Mouse (Mus musculus) embryonic facial prominence, embryonic 11.5 days (tissue): ENCODE data around the gene Erc2. TPM values are rescaled to one million over a fixed set of nuclear protein-coding genes. Genes with fewer than 3 reads are reported as not detected.

Experiments
- ATAC-seq: fragments of 200-750 bp; cut with Nextera tagmentation; replicated peaks from 2 replicates; pipeline ENCODE4 v1.8.0; 2017; ENCODE audit warnings: low read depth; ENCODE audit not compliant: insufficient number of reproducible peaks, low FRiP score, low TSS enrichment
- DNase-seq: peaks from one replicate; pipeline ENCODE4 v3.0.0-alpha.2; 2015; ENCODE audit warnings: low spot score
- H3K27ac ChIP-seq: fragments of 300-500 bp; sonication (generic); replicated peaks from 2 replicates; pipeline ENCODE4 v1.5.1; 2014; ENCODE audit warnings: mild to moderate bottlenecking, low read depth, low read length, control low read depth
- H3K27me3 ChIP-seq: fragments of 300-500 bp; sonication (generic); 2 replicates; pipeline ENCODE4 v1.6.1; 2014; ENCODE audit warnings: mild to moderate bottlenecking, low read length, moderate library complexity, mixed read lengths; ENCODE audit not compliant: control insufficient read depth, insufficient read depth
- H3K36me3 ChIP-seq: fragments of 300-500 bp; sonication (generic); replicated peaks from 2 replicates; pipeline ENCODE4 v1.6.1; 2014; ENCODE audit warnings: low read depth, mild to moderate bottlenecking, low read length, moderate library complexity, mixed read lengths; ENCODE audit not compliant: control insufficient read depth, insufficient read depth
- H3K4me1 ChIP-seq: fragments of 300-500 bp; sonication (generic); 2 replicates; pipeline ENCODE4 v1.6.1; 2014; ENCODE audit warnings: low read length, mixed read lengths; ENCODE audit not compliant: control insufficient read depth, insufficient read depth
- H3K4me2 ChIP-seq: fragments of 300-500 bp; sonication (generic); 2 replicates; pipeline ENCODE4 v1.6.1; 2014; ENCODE audit warnings: low read depth, mild to moderate bottlenecking, control low read depth, low read length, moderate library complexity
- H3K4me3 ChIP-seq: fragments of 300-500 bp; sonication (generic); 2 replicates; pipeline ENCODE4 v1.5.1; 2014; ENCODE audit warnings: low read depth, low read length, control low read depth
- H3K9ac ChIP-seq: fragments of 300-500 bp; sonication (generic); replicated peaks from 2 replicates; pipeline ENCODE4 v1.6.1; 2014; ENCODE audit warnings: mild to moderate bottlenecking, control low read depth, low read length
- H3K9me3 ChIP-seq: fragments of 300-500 bp; sonication (generic); replicated peaks from 2 replicates; pipeline ENCODE4 v1.6.1; 2016; ENCODE audit warnings: mild to moderate bottlenecking, low read length, inconsistent platforms, mixed read lengths; ENCODE audit not compliant: control insufficient read depth
- WGBS: fragments of 180-500 bp; shearing (Covaris S2); extraction: QIAGEN DNeasy Blood & Tissue Kit; methylation state at CpG from one replicate; pipeline ENCODE4 v1.1.7; 2014; 5-methylcytosine and 5-hydroxymethylcytosine counted together
- polyA plus RNA-seq: library from polyadenylated mRNA; unstranded; fragments of >200 nt; fragmentation: Nextera tagmentation; extraction: Ambion mirVana; gene quantifications from 2 replicates; pipeline ENCODE4 v1.2.1, GENCODE M21; 2014

Gene Erc2
- polyA plus RNA-seq, 1 experiment from 2014 or later = 5.2 TPM

DNA sequence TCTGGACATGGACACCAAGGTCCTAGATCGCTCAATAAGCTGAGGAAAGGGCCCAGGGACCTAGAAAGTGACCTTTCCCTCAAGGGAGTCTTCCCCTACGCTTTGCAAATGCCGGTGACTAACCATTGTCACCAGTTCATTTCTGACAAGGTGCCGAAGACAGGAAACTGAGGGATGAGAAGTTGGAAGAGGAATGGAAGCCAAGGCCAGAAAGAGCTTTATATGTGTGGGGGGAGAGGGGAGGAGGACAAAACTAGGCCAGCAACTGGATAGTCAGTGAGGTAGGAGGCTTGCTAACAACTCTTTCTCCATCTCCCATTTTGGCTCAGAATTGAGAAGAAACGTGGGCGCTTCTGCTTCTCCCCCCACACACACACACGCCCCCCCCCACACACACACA lies 791.3 kb downstream of the Erc2 start:
- Histone ChIP-seq H3K9me3 (no peaks in the 10 kb centered on the region), H3K36me3 (no peaks in the 10 kb centered on the region), H3K4me1 (peaks cover 4% of the 10 kb centered on the region), H3K27me3 (no peaks in the 10 kb centered on the region), H3K27ac (no peak overlapping the region), H3K9ac (no peak overlapping the region), H3K4me2 (no peak overlapping the region), H3K4me3 (no peak overlapping the region)
- DNase-seq = no peak
- WGBS = 77% methylated on average over 7 of the region's 7 CpGs
- no peak for ATAC-seq

DNA sequence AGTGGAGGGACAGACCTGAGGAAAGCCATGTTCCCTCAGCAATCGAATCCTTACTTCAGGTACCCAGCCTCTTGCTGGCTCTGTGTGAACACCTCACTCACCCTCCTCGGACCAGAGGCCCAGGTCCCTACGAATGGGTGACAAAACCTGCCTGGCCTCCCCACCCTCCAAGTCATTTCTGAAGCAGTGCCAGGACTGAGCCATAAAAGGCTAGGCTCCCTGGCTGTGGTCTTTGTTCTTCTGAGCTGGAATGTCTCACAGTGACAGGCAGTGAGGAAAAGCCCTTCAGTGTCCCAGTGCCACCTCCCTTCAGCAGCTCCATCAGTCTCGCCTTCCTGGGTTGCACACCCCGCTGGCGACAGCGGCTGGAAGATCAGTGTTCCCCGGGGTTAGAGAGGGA lies 794.8 kb downstream of the Erc2 start:
- no peak for ATAC-seq

DNA sequence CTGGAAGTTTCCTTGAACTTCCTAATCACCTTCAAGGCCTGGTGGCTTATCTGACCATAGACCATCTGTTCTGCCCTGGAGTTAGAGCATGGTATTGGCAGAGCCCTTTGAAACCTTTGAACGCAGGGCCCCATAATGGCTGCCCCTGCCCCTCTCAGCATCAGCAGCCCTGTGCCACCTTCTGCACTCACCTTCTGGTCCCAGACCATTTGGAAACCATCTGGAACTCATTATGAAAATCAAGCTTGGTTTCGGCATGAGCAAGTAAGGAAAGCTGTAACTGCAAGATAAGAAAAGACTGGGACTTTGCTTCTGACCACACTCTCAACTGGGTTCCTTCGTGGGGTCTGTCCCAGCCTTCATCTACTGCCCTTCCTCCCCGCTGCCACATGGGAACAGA lies 796.3 kb downstream of the Erc2 start:
- no peaks in the 10 kb centered on the region for H3K36me3 ChIP-seq
- peak; percentile 63 for DNase-seq
- no peak overlapping the region for H3K4me3 ChIP-seq
- H3K27ac ChIP-seq = no peak overlapping the region
- no peak overlapping the region for H3K9ac ChIP-seq
- H3K4me2 ChIP-seq = no peak overlapping the region
- H3K4me1 ChIP-seq = peaks cover 4% of the 10 kb centered on the region
- no peaks in the 10 kb centered on the region for H3K9me3 ChIP-seq
- no peaks in the 10 kb centered on the region for H3K27me3 ChIP-seq
- ATAC-seq = no peak
- WGBS = 43% methylated on average over 4 of the region's 4 CpGs

More for the DNA sequence above, 794.8 kb downstream of the Erc2 start:
- H3K36me3 ChIP-seq = no peaks in the 10 kb centered on the region
- H3K4me1 ChIP-seq = peaks cover 4% of the 10 kb centered on the region
- no peak overlapping the region for H3K9ac ChIP-seq
- peak; percentile 21 for DNase-seq
- 31% methylated on average over 8 of the region's 8 CpGs for WGBS
- no peaks in the 10 kb centered on the region for H3K27me3 ChIP-seq
- H3K4me3 ChIP-seq = no peak overlapping the region
- no peaks in the 10 kb centered on the region for H3K9me3 ChIP-seq
- no peak overlapping the region for H3K4me2 ChIP-seq
- no peak overlapping the region for H3K27ac ChIP-seq

DNA sequence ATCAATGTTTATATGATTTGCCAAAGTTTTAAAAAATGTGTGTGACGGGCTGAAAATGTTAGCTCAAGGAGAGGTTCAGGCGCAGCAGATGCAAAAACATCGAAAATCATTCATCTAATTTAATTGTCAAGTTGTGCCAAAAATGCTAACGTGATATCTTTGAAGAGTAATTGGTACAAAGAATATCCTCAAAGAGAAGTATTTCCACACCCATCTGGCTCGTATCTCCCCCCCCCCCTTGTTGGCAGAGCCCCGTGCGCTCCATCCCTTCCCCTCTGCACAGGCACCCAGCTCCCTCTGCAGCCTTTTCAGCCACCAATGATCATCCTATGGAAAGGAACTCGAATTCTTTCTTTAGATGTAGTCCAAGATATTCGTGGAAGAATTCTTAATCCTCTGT lies 797.0 kb downstream of the Erc2 start:
- H3K27me3 ChIP-seq = no peaks in the 10 kb centered on the region
- H3K4me2 ChIP-seq = no peak overlapping the region
- ATAC-seq (no peak), DNase-seq (no peak)
- no peak overlapping the region for H3K27ac ChIP-seq
- H3K4me1 ChIP-seq = peaks cover 4% of the 10 kb centered on the region
- no peaks in the 10 kb centered on the region for H3K36me3 ChIP-seq
- 59% methylated on average over 9 of the region's 9 CpGs for WGBS
- no peak overlapping the region for H3K9ac ChIP-seq
- no peak overlapping the region for H3K4me3 ChIP-seq
- H3K9me3 ChIP-seq = no peaks in the 10 kb centered on the region

DNA sequence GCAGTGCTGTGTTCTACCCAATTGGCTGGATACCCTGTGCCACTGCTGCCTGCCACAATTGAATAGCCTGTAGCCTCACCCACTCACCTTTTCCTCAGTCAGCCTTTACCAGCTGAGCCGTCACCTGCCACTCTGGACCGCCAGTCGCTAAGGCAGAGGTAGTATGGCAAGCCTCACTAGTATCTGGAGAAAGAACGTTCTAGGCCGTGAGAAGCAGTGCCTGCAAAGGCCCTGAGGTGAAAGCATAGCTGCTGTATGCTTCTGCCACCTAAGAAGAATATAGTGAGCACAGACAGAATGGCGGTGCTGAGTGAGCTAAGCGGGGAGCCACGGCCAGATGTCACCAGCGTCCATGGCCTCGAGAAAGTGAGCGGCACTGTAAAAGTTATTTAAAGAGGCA lies 798.4 kb downstream of the Erc2 start:
- no peak overlapping the region for H3K4me2 ChIP-seq
- ATAC-seq (no peak), DNase-seq (no peak)
- no peak overlapping the region for H3K4me3 ChIP-seq
- no peaks in the 10 kb centered on the region for H3K27me3 ChIP-seq
- H3K9ac ChIP-seq = no peak overlapping the region
- H3K27ac ChIP-seq = no peak overlapping the region
- no peaks in the 10 kb centered on the region for H3K9me3 ChIP-seq
- no peaks in the 10 kb centered on the region for H3K36me3 ChIP-seq
- peaks cover 4% of the 10 kb centered on the region for H3K4me1 ChIP-seq
- 91% methylated on average over 11 of the region's 11 CpGs for WGBS

DNA sequence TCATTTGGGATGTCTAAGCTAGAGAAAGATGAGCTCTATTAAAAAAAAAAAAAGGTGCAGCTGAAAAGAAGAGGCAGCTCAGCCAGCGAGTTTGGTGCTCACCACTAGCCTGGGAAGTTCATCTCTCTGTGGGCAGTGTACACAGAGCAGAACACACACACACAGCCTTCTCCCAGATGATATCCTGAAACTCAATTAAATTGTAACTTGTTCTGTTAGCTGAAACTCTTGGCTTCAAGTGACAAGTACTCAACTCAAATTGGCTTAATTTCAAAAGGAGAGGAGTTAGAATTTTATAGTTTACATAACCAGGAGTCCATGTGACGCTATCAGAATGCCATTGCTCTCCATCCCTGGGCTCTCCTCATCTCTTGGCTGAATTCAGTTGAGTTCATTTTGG lies 804.4 kb downstream of the Erc2 start:
- 75% methylated on average over 2 of the region's 2 CpGs for WGBS
- Histone ChIP-seq H3K36me3 (no peaks in the 10 kb centered on the region), H3K27me3 (no peaks in the 10 kb centered on the region), H3K4me1 (no peaks in the 10 kb centered on the region), H3K4me2 (no peak overlapping the region), H3K27ac (no peak overlapping the region), H3K4me3 (no peak overlapping the region), H3K9ac (no peak overlapping the region), H3K9me3 (no peaks in the 10 kb centered on the region)
- ATAC-seq = no peak
- DNase-seq = no peak

DNA sequence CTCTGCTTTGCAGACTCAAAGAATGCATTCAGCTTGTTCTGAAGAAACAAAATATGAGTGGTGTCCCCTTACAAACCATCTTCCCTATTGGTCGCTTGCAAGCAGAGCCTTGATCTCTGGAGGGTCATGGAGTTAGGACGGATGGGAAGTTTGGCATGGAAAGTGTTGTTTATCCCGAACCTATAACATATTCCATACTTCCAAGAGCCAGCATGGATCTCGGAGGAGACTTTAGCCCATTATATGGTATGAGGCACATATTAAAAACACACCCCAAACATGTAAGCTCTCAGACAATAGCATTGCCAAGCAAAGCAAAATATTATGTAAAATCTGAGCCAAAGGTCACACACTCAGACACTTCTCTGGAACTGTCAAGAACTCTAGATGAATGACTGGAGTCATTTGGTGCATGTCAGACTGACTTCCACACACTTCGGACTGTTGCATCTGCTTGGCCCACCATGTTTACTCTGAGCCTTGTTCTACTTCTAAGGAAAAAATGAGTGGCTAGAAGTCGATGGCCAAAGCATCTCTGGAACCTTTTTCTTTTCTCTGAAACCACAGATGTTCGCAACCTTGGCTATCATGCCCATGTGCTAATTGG lies 809.6 kb downstream of the Erc2 start:
- Histone ChIP-seq H3K4me1 (no peaks in the 10 kb centered on the region), H3K4me2 (no peak overlapping the region), H3K27me3 (no peaks in the 10 kb centered on the region), H3K9ac (no peak overlapping the region), H3K4me3 (no peak overlapping the region), H3K9me3 (no peaks in the 10 kb centered on the region), H3K27ac (no peak overlapping the region), H3K36me3 (no peaks in the 10 kb centered on the region)
- 73% methylated on average over 7 of the region's 7 CpGs for WGBS
- ATAC-seq = no peak
- no peak for DNase-seq

DNA sequence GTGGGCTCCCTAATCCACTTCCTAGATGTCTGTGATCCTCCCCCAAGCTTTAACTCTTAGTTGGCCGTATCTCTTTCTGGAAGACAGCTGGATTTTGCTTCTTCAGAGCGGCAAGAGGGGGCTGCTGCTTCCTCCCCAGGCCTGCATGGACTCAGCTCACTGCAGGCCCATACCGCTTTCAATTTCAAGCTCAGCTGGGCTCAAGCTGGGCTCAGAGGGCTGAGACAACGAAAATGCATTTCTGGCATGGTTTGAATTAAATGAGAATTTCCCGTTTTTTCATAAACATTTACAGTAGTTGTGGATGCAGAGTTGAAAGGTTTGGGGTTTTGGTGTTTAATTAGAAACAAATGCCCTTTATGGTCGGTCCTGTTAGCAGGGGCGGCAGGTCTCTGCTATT lies 812.8 kb downstream of the Erc2 start:
- Histone ChIP-seq H3K4me2 (no peak overlapping the region), H3K9ac (no peak overlapping the region), H3K36me3 (no peaks in the 10 kb centered on the region), H3K4me3 (no peak overlapping the region), H3K4me1 (no peaks in the 10 kb centered on the region), H3K9me3 (no peaks in the 10 kb centered on the region), H3K27me3 (no peaks in the 10 kb centered on the region), H3K27ac (no peak overlapping the region)
- DNase-seq (peak; percentile 73), ATAC-seq (no peak)
- WGBS = 37% methylated on average over 7 of the region's 7 CpGs
